Mouse (Mus musculus) erythroblast, embryonic 14.5 days (primary cell): Measurements from ENCODE around the gene Adck2. TPM values are rescaled to one million over a fixed set of nuclear protein-coding genes. Genes with fewer than 3 reads are reported as not detected.
A peak's percentile ranks its signal among the peaks of the same experiment; 100 is the strongest.

Experiments used
- H3K27me3 ChIP-seq: 2 replicates; pipeline ENCODE4 v1.6.1; 2012; ENCODE audit warnings: inconsistent platforms; ENCODE audit not compliant: control insufficient read depth
- H3K36me3 ChIP-seq: 2 replicates; pipeline ENCODE4 v1.6.1; 2012; ENCODE audit warnings: mild to moderate bottlenecking, inconsistent platforms; ENCODE audit not compliant: control insufficient read depth
- H3K4me1 ChIP-seq: 2 replicates; pipeline ENCODE4 v1.6.1; 2012; ENCODE audit warnings: inconsistent platforms; ENCODE audit not compliant: control insufficient read depth
- H3K4me3 ChIP-seq: replicated peaks from 2 replicates; pipeline ENCODE3; 2012; ENCODE audit warnings: moderate library complexity, mild to moderate bottlenecking, inconsistent platforms
- H3K9me3 ChIP-seq: 2 replicates; pipeline ENCODE4 v1.6.1; 2012; ENCODE audit warnings: low read length, inconsistent platforms, mixed read lengths; ENCODE audit not compliant: control insufficient read depth
- GATA1 ChIP-seq: IDR thresholded peaks from 2 replicates; pipeline ENCODE4 v1.6.1; 2012; ENCODE audit warnings: low read length, inconsistent platforms, mixed read lengths
- TAL1 ChIP-seq: IDR thresholded peaks from 3 replicates; pipeline ENCODE4 v1.6.1; 2012; ENCODE audit warnings: low read length, inconsistent platforms, mixed read lengths
- polyA plus RNA-seq: library from polyadenylated mRNA; stranded (reverse); fragments of >175 nt; gene quantifications from 2 replicates; pipeline ENCODE4 v1.2.3, GENCODE M21; 2012

Gene Adck2
- polyA plus RNA-seq, 1 experiment: 0.31 TPM

- peak overlapping the region; percentile 39 for H3K4me3 ChIP-seq
- peaks cover 66% of the 10 kb centered on the region for H3K27me3 ChIP-seq
- no peaks in the 10 kb centered on the region for H3K36me3 ChIP-seq
- H3K4me1 ChIP-seq: peaks cover 1% of the 10 kb centered on the region
- H3K9me3 ChIP-seq: no peaks in the 10 kb centered on the region
- TF ChIP-seq GATA1: no peak
- no peak for TF ChIP-seq TAL1
Measured at GRCm38 (mm10) chr6:39556900-39557659, 16.6 kb upstream of the Adck2 start.

DNA sequence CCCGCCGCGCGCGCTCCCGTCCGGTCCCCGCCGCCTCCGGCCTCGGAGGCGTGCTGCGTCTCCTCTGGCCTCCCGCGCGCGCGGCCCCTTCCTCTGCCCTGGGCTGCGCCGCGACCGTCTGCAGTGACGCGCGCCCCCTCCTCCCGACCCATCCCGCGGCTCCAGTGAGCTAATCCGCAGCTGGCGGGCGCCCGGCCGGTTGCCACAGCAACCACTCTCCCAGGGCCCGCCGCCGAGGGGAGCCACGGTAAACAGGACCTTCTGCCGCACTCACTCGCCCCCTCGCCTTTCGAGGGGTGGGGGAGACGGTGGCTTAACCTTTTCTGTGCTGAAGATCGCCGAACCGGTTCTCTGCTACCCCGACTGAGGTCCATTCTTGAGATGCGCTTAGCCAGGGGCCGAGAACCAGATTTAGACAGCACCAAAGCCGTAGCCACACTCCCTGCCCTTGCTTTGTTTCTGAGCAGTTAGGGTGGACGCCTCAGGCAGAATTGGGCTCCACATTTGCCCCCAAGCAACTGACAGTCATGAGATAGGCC, 15.9 kb upstream of the Adck2 start, which contains the start of gene Dennd2a:
Gene Dennd2a, minus strand, starts transcription at position 145 of the 539 bp plus-strand sequence.
- H3K36me3 ChIP-seq: no peaks in the 10 kb centered on the region

GRCm38 (mm10) chr6:39559276-39559939, 14.3 kb upstream of the Adck2 start:
- no peak overlapping the region for H3K4me3 ChIP-seq
- TF ChIP-seq GATA1 (no peak), TAL1 (no peak)
- H3K27me3 ChIP-seq: peaks cover 60% of the 10 kb centered on the region
- no peaks in the 10 kb centered on the region for H3K9me3 ChIP-seq
- H3K36me3 ChIP-seq: no peaks in the 10 kb centered on the region
- peaks cover 11% of the 10 kb centered on the region for H3K4me1 ChIP-seq

More for the DNA sequence above, 15.9 kb upstream of the Adck2 start, which contains the start of gene Dennd2a:
- Histone ChIP-seq H3K9me3 (no peaks in the 10 kb centered on the region), H3K4me3 (peak within 1 kb of the TSS; percentile 39), H3K27me3 (peaks cover 66% of the 10 kb centered on the region), H3K4me1 (peaks cover 8% of the 10 kb centered on the region)
- no peak for TF ChIP-seq GATA1
- no peak for TF ChIP-seq TAL1

- peaks cover 11% of the 10 kb centered on the region for H3K4me1 ChIP-seq
- peak overlapping the region; percentile 28 for H3K4me3 ChIP-seq
- no peaks in the 10 kb centered on the region for H3K9me3 ChIP-seq
- no peaks in the 10 kb centered on the region for H3K36me3 ChIP-seq
- TF ChIP-seq GATA1: no peak
- TF ChIP-seq TAL1: no peak
- peaks cover 31% of the 10 kb centered on the region for H3K27me3 ChIP-seq
Measured at GRCm38 (mm10) chr6:39562166-39563015, 11.3 kb upstream of the Adck2 start.

GRCm38 (mm10) chr6:39567528-39567927, 6.1 kb upstream of the Adck2 start:
- no peak overlapping the region for H3K4me3 ChIP-seq
- TF ChIP-seq TAL1: no peak
- TF ChIP-seq GATA1: no peak
- no peaks in the 10 kb centered on the region for H3K36me3 ChIP-seq
- H3K4me1 ChIP-seq: peaks cover 6% of the 10 kb centered on the region
- H3K9me3 ChIP-seq: no peaks in the 10 kb centered on the region
- no peaks in the 10 kb centered on the region for H3K27me3 ChIP-seq

- peaks cover 29% of the 10 kb centered on the region for H3K4me1 ChIP-seq
- no peak overlapping the region for H3K4me3 ChIP-seq
- no peaks in the 10 kb centered on the region for H3K27me3 ChIP-seq
- H3K36me3 ChIP-seq: no peaks in the 10 kb centered on the region
- TF ChIP-seq TAL1: no peak
- TF ChIP-seq GATA1: no peak
- H3K9me3 ChIP-seq: no peaks in the 10 kb centered on the region
Measured at GRCm38 (mm10) chr6:39570426-39570825, 3.2 kb upstream of the Adck2 start.

DNA sequence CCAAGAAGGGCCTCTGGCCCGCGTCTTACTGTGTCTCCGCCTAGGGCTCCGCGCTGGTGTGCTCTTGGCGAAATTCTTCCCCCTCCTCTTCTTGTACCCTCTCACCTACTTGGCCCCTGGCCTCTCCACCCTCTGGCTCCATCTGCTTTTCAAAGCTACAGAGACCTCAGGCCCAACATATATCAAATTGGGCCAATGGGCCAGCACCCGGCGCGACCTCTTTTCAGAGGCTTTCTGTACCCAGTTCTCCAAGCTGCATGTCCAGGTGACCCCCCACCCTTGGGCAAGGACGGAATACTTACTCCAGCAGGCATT, 839 bp downstream of the Adck2 start:
- Histone ChIP-seq H3K4me3 (peak overlapping the region; percentile 91), H3K36me3 (peaks cover 21% of the 10 kb centered on the region), H3K9me3 (no peaks in the 10 kb centered on the region), H3K4me1 (peaks cover 36% of the 10 kb centered on the region), H3K27me3 (no peaks in the 10 kb centered on the region)
- TF ChIP-seq TAL1 (no peak), GATA1 (no peak)

- peaks cover 41% of the 10 kb centered on the region for H3K4me1 ChIP-seq
- no peaks in the 10 kb centered on the region for H3K27me3 ChIP-seq
- H3K9me3 ChIP-seq: no peaks in the 10 kb centered on the region
- no peak for TF ChIP-seq GATA1
- peaks cover 25% of the 10 kb centered on the region for H3K36me3 ChIP-seq
- H3K4me3 ChIP-seq: peak overlapping the region; percentile 91
Measured at GRCm38 (mm10) chr6:39574951-39575350, 1.3 kb downstream of the Adck2 start.
